Mouse (Mus musculus) regulatory T cell (primary cell): ENCODE results near the gene Ugt1a9.
"Not testable (repeated sequence)": the region's sequence is repeated elsewhere in the genome, so short reads cannot be mapped to it uniquely, and the experiment has no call there.

Experiments used
- in situ Hi-C: fragments of 300-600 bp; cut with MboI, MseI; formaldehyde crosslinking; loops from one replicate; pipeline ENCODE4 v1.15.1; 2025; ENCODE audit warnings: high pct_unique_total_duplicates

Gene Ugt1a9

DNA sequence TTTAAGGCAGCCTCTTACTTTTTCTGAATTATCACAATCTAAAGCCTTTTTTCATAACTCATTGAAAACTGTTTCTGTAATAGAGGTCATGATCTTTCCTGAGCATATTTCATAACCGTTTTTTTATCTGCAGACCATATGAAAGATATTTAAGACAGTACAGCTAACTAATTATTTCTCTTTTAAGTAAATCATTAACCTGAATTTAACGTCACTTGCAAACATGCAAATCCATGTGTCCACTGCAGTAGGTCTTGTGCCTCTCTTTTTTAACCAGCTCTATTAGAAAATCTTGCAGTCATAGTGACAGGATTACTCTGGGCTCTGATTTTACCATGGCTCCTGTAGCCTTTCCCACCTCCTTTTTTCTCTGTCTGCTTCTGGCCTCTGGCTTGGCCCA lies at the start of gene Ugt1a9:
Ugt1a9 (plus strand) TSS at position 306 of the 400 bp plus-strand sequence.
- in situ Hi-C loops, result no loop called here

DNA sequence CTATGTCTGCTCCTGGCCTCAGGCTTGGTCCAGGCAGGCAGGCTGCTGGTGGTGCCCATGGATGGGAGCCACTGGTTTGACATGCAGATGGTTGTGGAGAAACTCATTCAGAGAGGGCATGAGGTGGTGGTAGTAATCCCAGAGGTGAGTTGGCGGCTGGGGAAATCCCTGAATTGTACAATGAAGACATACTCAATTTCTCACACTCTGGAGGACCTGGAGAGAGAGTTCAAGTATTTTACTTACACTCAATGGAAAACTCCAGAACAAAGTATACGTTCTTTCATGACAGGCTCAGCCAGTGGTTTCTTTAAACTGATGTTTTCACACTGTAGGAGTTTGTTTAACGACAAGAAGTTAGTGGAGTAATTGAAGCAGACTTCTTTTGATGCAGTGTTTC lies 45.4 kb upstream of the Ugt1a9 start:
- in situ Hi-C loops, result not testable (repeated sequence)

DNA sequence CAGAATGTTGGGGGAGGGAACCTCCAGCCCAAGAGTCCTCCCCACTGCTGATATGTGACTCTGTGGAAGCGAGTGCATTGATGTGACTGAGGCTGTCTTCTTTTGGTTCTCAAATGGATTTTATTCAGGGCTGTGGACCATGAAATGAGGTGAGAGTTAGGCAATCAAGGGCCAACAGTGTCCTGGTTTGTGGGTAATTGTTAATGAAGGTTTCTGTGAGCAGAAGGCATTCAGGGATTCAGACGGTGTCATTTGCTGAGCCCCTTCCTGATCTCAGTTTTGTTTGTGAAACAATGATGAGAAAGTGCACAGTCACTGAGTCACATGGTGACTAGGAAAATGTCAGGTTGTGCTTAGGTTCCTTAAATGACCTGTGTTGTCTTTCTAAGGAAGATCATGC lies 27.6 kb upstream of the Ugt1a9 start:
- in situ Hi-C loops, result not testable (repeated sequence)

- in situ Hi-C loops, result not testable (repeated sequence)
These were observed 25.7 kb upstream of the Ugt1a9 start for GRCm38 (mm10) chr1:88044832-88045437.

GRCm38 (mm10) chr1:88047408-88047807 lies 23.2 kb upstream of the Ugt1a9 start:
- in situ Hi-C loops, result not testable (repeated sequence)

GRCm38 (mm10) chr1:88055088-88055487 lies 15.5 kb upstream of the Ugt1a9 start, which contains the start of gene Ugt1a10:
Ugt1a10 (plus strand) TSS chr1:88055388.
- in situ Hi-C loops, result no loop called here

GRCm38 (mm10) chr1:88066472-88067102 lies 4.0 kb upstream of the Ugt1a9 start:
- in situ Hi-C loops, result not testable (repeated sequence)

DNA sequence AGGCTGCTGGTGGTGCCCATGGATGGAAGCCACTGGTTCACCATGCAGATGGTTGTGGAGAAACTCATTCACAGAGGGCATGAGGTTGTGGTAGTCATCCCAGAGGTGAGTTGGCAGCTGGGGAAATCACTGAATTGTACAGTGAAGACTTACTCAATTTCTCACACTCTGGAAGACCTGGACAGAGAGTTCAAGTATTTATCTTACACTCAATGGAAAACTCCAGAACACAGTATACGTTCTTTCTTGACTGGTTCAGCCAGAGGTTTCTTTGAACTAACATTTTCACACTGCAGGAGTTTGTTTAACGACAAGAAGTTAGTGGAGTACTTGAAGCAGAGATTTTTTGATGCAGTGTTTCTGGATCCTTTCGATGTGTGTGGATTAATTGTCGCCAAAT lies 302 bp downstream of the Ugt1a9 start:
- in situ Hi-C loops, result no loop called here

DNA sequence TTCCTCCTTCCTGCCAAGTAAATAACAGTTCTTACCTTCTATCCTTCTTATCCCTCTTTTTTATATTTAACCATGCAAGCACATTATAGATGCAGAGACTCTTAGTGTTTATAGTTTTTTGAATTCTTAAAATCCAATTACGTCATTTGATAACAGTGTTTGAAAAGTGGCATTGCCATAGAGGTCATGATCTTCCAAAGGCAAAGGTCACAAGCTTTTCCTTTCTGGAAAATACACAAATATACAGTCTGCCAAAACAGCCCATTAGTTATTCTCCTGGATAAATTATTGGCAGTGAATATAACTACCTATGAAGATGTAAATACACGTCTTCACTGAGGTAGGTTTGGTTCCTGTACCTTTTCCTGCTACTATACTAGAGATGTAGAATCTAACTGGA lies 3.9 kb downstream of the Ugt1a9 start:
- in situ Hi-C loops, result no loop called here

DNA sequence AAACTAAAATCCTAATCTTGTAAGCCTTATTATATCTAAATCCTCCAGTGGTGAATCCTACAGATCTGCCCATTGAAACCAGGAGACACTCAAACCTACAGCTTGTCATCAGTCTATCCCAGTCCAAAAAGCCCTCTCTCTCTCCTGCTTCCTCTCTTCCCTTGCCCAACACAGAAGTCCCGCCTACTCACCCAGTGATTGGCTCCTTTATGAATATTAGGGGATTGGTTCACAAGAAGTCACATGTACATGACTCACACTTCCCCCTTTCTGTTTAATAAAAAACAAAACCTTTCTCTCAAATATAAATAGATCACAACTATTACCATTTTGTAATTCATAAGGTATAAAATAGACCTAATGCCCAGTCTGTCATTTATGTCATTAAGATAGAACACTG lies 6.5 kb downstream of the Ugt1a9 start:
- in situ Hi-C loops, result no loop called here

DNA sequence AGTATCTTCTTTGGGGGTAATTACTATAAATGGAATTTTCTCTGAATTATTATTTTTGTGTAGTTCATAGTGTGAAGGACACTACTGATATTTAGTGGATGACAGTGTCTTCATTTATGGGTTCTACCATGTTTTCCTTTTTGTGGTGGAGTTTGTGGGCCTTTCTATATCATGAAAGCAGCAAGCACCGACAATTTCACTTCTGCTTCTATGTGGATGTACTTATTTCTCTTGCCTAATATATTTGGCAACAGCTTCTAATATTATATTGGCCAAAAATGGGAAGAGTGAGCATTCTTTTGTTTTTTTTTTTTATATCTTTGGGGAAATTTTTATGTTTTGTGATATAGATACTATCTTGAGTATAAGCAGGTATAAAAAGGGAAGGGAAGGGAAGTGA lies 11.1 kb downstream of the Ugt1a9 start:
- in situ Hi-C loops, result no loop called here

GRCm38 (mm10) chr1:88086125-88086524 lies 15.5 kb downstream of the Ugt1a9 start:
- in situ Hi-C loops, result no loop called here

GRCm38 (mm10) chr1:88087513-88087912 lies 16.9 kb downstream of the Ugt1a9 start, which contains the start of gene Ugt1a8:
Ugt1a8 (plus strand) TSS chr1:88087813.
- in situ Hi-C loops, result no loop called here

DNA sequence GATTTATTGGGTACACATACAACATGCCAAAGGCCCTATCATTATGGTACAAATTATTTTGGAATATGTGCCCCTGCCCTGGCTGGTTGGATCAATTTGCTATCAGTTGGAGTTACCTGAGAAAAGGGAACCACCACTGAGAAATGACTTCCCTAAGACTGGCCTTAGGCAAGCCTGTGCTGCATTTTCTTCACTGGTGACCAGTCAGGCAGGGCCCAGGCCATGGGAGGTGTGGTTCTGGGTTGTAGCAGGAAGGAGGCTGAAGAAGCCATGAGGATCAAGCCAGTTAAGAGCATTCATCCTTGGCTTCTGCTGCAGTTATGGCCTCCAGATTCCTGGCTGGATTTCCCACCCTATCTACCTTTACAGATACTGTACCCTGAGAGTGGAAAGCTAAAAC lies 21.7 kb downstream of the Ugt1a9 start:
- in situ Hi-C loops, result loop anchor here (10.0 kb wide), 1 partner anchor 112 kb away; the partner anchor contains the start of genes Dnajb3 and Ugt1a2

DNA sequence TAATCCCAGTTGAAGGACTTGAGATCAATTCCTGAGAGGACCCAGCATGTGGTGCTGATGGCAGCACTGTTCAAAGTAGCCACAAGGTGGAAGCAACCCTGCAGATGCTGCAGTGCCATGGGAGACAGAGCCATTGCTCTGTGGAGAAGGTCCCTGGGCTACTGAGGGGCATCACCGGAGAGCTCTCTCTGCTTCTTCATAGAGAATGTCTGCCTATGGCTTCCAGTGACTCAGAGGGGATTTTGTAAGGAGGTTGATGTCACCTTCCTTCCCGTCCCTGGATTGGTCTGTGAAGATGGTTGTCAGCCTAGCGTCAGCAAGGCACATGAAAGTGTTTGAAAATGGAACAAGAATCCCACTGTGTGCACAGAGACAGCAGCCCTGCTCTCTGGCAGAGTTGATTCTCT lies 23.7 kb downstream of the Ugt1a9 start:
- in situ Hi-C loops, result loop anchor here (10.0 kb wide), 1 partner anchor 111 kb away; the partner anchor contains the start of genes Dnajb3 and Ugt1a2

DNA sequence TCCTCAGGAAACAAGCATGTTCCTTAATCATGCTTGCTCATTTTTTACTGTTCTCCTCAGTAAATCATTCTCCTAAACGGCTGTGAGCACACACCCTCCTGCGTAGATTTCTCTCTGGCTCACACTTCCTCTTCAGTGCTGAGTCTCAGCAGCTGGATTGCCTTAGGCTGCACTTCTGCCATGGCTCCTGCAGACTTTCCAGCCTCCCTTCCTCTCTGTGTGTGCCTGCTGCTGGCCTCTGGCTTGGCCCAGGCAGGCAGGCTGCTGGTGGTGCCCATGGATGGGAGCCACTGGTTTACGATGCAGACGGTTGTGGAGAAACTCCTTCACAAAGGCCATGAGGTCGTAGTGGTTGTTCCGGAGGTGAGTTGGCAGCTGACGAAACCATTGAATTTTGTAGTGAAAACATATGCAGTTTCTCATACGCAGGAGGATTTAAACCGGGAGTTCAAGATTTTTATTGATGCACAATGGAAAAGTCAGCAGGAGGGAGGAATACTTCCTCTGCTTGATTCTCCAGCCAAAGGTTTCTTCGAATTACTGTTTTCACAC lies 24.4 kb downstream of the Ugt1a9 start, which contains the start of gene Ugt1a7c:
Ugt1a7c (plus strand) TSS at position 122 of the 552 bp plus-strand sequence.
- in situ Hi-C loops, result loop anchor here (10.0 kb wide), 1 partner anchor 110 kb away; the partner anchor contains the start of genes Dnajb3 and Ugt1a2

DNA sequence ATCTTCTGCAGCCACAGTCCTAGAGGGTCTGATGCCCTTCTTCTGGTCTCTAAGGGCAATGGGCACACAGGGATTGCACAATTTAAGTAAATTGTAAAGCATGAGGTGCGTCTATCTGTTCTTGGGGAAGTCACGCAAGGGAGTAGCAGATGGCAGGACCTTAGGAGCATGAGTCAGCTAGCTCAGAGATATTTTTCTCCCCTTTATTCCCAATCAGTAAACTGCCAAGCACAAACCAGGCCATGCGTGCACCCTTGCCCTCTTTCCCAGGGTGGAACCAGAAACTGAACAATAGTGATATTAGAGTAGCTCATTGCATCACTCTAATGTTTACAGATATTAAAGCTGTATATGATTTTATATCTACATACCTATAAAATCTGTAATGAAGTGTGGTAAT lies 27.9 kb downstream of the Ugt1a9 start:
- in situ Hi-C loops, result loop anchor here (10.0 kb wide), 1 partner anchor 106 kb away; the partner anchor contains the start of genes Dnajb3 and Ugt1a2

GRCm38 (mm10) chr1:88099691-88100090 lies 29.1 kb downstream of the Ugt1a9 start:
- in situ Hi-C loops, result loop anchor here (10.0 kb wide), 1 partner anchor 105 kb away; the partner anchor contains the start of genes Dnajb3 and Ugt1a2

- in situ Hi-C loops, result not testable (repeated sequence)
These were observed 32.4 kb downstream of the Ugt1a9 start, which contains the start of gene Ugt1a6b for GRCm38 (mm10) chr1:88103019-88103418. Ugt1a6b (plus strand) TSS chr1:88103252.

- in situ Hi-C loops, result not testable (repeated sequence)
These were observed 33.3 kb downstream of the Ugt1a9 start for GRCm38 (mm10) chr1:88103697-88104468.

DNA sequence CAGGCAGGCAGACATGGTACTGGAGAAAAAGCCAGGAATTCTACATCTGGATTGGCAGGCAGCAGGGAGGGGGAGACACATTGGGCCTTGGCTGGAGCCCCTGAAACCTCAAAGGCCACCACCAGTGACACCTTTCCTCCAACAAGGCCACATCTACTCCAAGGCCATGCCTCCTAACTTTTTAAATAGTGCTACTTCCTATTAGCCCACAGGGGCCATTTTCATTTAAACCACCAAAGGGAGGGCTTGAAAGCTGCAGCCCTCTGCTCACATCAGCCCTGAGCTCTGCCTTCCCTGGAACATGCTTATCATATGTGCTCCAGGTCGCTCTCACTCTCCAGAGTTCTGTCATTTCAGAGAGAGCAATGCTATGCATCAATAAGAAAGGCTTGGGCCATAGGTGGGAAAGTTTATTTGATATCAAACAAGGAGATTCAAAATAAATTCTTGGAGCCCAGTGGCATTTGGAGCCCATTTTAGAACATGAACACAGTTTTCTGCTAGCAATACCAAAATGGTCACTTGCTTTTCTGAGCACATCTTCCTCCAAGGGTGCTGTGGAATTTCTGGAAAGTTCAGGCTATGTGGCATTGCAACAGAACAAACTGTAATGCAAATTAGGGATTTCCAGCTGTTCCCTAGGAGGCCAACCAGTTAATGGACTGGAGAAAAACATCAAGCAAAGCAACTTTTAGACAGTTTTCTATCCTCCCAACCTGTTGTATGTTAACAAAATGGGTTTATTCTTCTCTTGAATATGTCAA lies 34.2 kb downstream of the Ugt1a9 start:
- in situ Hi-C loops, result no loop called here
